Mouse (Mus musculus): ENCODE measurements around the gene Top2a. TPM values are rescaled to one million over a fixed set of nuclear protein-coding genes. Genes with fewer than 3 reads are reported as not detected.

Gene Top2a
- polyA plus RNA-seq, 1 experiment from 2014 or later, result 33.1 TPM

GRCm38 (mm10) chr11:98981289-98981996 is 42.5 kb downstream of the Top2a start:
- Histone ChIP-seq H3K36me3 (ENCODE audit: control insufficient read depth, insufficient read depth, low read length) (no peaks in the 10 kb centered on the region), H3K27me3 (replicated peaks; ENCODE audit: control insufficient read depth, insufficient read depth, low read length) (no peaks in the 10 kb centered on the region), H3K4me2 (ENCODE audit: low read length) (peak overlapping the region; percentile 77), H3K27ac (ENCODE audit: low read depth, low read length) (peak overlapping the region; percentile 92), H3K9ac (ENCODE audit: low read depth, low read length) (peak overlapping the region; percentile 85), H3K9me3 (ENCODE audit: control insufficient read depth, low read length) (no peaks in the 10 kb centered on the region), H3K4me3 (ENCODE audit: low read length) (peak overlapping the region; percentile 62), H3K4me1 (ENCODE audit: control insufficient read depth, insufficient read depth, low read depth, low read length) (peaks cover 3% of the 10 kb centered on the region; the same call in 1 of the 2 replicates)
- ATAC-seq, result peak; percentile 37; the same call in 1 of the 2 replicates
- 29% methylated on average over 20 of the region's 20 CpGs for WGBS

- WGBS, result 90% methylated on average over 4 of the region's 5 CpGs
- ATAC-seq, result no peak
- Histone ChIP-seq H3K36me3 (ENCODE audit: control insufficient read depth, insufficient read depth, low read length) (no peaks in the 10 kb centered on the region), H3K4me3 (ENCODE audit: low read length) (no peak overlapping the region), H3K9ac (ENCODE audit: low read depth, low read length) (no peak overlapping the region), H3K27ac (ENCODE audit: low read depth, low read length) (no peak overlapping the region), H3K27me3 (replicated peaks; ENCODE audit: control insufficient read depth, insufficient read depth, low read length) (no peaks in the 10 kb centered on the region), H3K4me2 (ENCODE audit: low read length) (no peak overlapping the region), H3K4me1 (ENCODE audit: control insufficient read depth, insufficient read depth, low read depth, low read length) (peaks cover 3% of the 10 kb centered on the region; the same call in 1 of the 2 replicates), H3K9me3 (ENCODE audit: control insufficient read depth, low read length) (no peaks in the 10 kb centered on the region)
Measured at GRCm38 (mm10) chr11:98979356-98979755, 44.6 kb downstream of the Top2a start.

- no peak overlapping the region for H3K9ac ChIP-seq (ENCODE audit: low read depth, low read length)
- WGBS, result 54% methylated on average over 15 of the region's 15 CpGs
- no peak overlapping the region for H3K27ac ChIP-seq (ENCODE audit: low read depth, low read length)
Measured at GRCm38 (mm10) chr11:98978526-98979148, 45.4 kb downstream of the Top2a start.

GRCm38 (mm10) chr11:98974871-98975719 is 48.9 kb downstream of the Top2a start:
- H3K4me2 ChIP-seq (ENCODE audit: low read length), result no peak overlapping the region
- no peaks in the 10 kb centered on the region for H3K9me3 ChIP-seq (ENCODE audit: control insufficient read depth, low read length)
- 0 out of 2 replicates have a peak, but pooled peaks cover 3% of the 10 kb centered on the region for H3K36me3 ChIP-seq (ENCODE audit: control insufficient read depth, insufficient read depth, low read length)
- no peak overlapping the region for H3K9ac ChIP-seq (ENCODE audit: low read depth, low read length)
- H3K27me3 ChIP-seq (replicated peaks; ENCODE audit: control insufficient read depth, insufficient read depth, low read length), result no peaks in the 10 kb centered on the region
- no peak overlapping the region for H3K27ac ChIP-seq (ENCODE audit: low read depth, low read length)
- no peak for ATAC-seq
- peaks cover 15% of the 10 kb centered on the region for H3K4me1 ChIP-seq (ENCODE audit: control insufficient read depth, insufficient read depth, low read depth, low read length)
- H3K4me3 ChIP-seq (ENCODE audit: low read length), result no peak overlapping the region
- WGBS, result 44% methylated on average over 5 of the region's 5 CpGs

More at GRCm38 (mm10) chr11:98978526-98979148, 45.4 kb downstream of the Top2a start:
- Histone ChIP-seq H3K9me3 (ENCODE audit: control insufficient read depth, low read length) (no peaks in the 10 kb centered on the region), H3K4me1 (ENCODE audit: control insufficient read depth, insufficient read depth, low read depth, low read length) (peaks cover 3% of the 10 kb centered on the region; the same call in 1 of the 2 replicates), H3K4me3 (ENCODE audit: low read length) (no peak overlapping the region), H3K36me3 (ENCODE audit: control insufficient read depth, insufficient read depth, low read length) (0 out of 2 replicates have a peak, but pooled peaks cover under 1% of the 10 kb centered on the region), H3K27me3 (replicated peaks; ENCODE audit: control insufficient read depth, insufficient read depth, low read length) (no peaks in the 10 kb centered on the region), H3K4me2 (ENCODE audit: low read length) (no peak overlapping the region)
- ATAC-seq, result no peak

- no peak overlapping the region for H3K9ac ChIP-seq (ENCODE audit: low read depth, low read length)
- H3K9me3 ChIP-seq (ENCODE audit: control insufficient read depth, low read length), result no peaks in the 10 kb centered on the region
- WGBS, result 78% methylated on average over 6 of the region's 6 CpGs
- 0 out of 2 replicates have a peak, but pooled peaks cover 3% of the 10 kb centered on the region for H3K36me3 ChIP-seq (ENCODE audit: control insufficient read depth, insufficient read depth, low read length)
- peaks cover 24% of the 10 kb centered on the region for H3K4me1 ChIP-seq (ENCODE audit: control insufficient read depth, insufficient read depth, low read depth, low read length)
- ATAC-seq, result no peak
- H3K27ac ChIP-seq (ENCODE audit: low read depth, low read length), result no peak overlapping the region
- no peaks in the 10 kb centered on the region for H3K27me3 ChIP-seq (replicated peaks; ENCODE audit: control insufficient read depth, insufficient read depth, low read length)
- H3K4me2 ChIP-seq (ENCODE audit: low read length), result no peak overlapping the region
- H3K4me3 ChIP-seq (ENCODE audit: low read length), result no peak overlapping the region
Measured at GRCm38 (mm10) chr11:98974213-98974612, 49.8 kb downstream of the Top2a start.

- no peak overlapping the region for H3K4me3 ChIP-seq (ENCODE audit: low read length)
- no peak overlapping the region for H3K4me2 ChIP-seq (ENCODE audit: low read length)
- H3K9me3 ChIP-seq (ENCODE audit: control insufficient read depth, low read length), result no peaks in the 10 kb centered on the region
- no peak for ATAC-seq
- H3K36me3 ChIP-seq (ENCODE audit: control insufficient read depth, insufficient read depth, low read length), result 0 out of 2 replicates have a peak, but pooled peaks cover 3% of the 10 kb centered on the region
- H3K9ac ChIP-seq (ENCODE audit: low read depth, low read length), result no peak overlapping the region
- no peak overlapping the region for H3K27ac ChIP-seq (ENCODE audit: low read depth, low read length)
- H3K27me3 ChIP-seq (replicated peaks; ENCODE audit: control insufficient read depth, insufficient read depth, low read length), result no peaks in the 10 kb centered on the region
- 85% methylated on average over 14 of the region's 14 CpGs for WGBS
- peaks cover 30% of the 10 kb centered on the region for H3K4me1 ChIP-seq (ENCODE audit: control insufficient read depth, insufficient read depth, low read depth, low read length)
Measured at GRCm38 (mm10) chr11:98973584-98973983, 50.4 kb downstream of the Top2a start.

GRCm38 (mm10) chr11:98972801-98973360 is 51.1 kb downstream of the Top2a start:
- 80% methylated on average over 9 of the region's 9 CpGs for WGBS
- no peak for ATAC-seq
- H3K27me3 ChIP-seq (replicated peaks; ENCODE audit: control insufficient read depth, insufficient read depth, low read length), result no peaks in the 10 kb centered on the region
- peaks cover 37% of the 10 kb centered on the region for H3K4me1 ChIP-seq (ENCODE audit: control insufficient read depth, insufficient read depth, low read depth, low read length)
- no peaks in the 10 kb centered on the region for H3K9me3 ChIP-seq (ENCODE audit: control insufficient read depth, low read length)
- H3K4me3 ChIP-seq (ENCODE audit: low read length), result no peak overlapping the region
- no peak overlapping the region for H3K27ac ChIP-seq (ENCODE audit: low read depth, low read length)
- H3K9ac ChIP-seq (ENCODE audit: low read depth, low read length), result no peak overlapping the region
- no peak overlapping the region for H3K4me2 ChIP-seq (ENCODE audit: low read length)
- H3K36me3 ChIP-seq (ENCODE audit: control insufficient read depth, insufficient read depth, low read length), result 0 out of 2 replicates have a peak, but pooled peaks cover 3% of the 10 kb centered on the region

GRCm38 (mm10) chr11:98972215-98972614 is 51.8 kb downstream of the Top2a start:
- Histone ChIP-seq H3K27me3 (replicated peaks; ENCODE audit: control insufficient read depth, insufficient read depth, low read length) (no peaks in the 10 kb centered on the region), H3K4me3 (ENCODE audit: low read length) (no peak overlapping the region), H3K4me1 (ENCODE audit: control insufficient read depth, insufficient read depth, low read depth, low read length) (peaks cover 44% of the 10 kb centered on the region), H3K4me2 (ENCODE audit: low read length) (no peak overlapping the region), H3K9me3 (ENCODE audit: control insufficient read depth, low read length) (no peaks in the 10 kb centered on the region), H3K9ac (ENCODE audit: low read depth, low read length) (no peak overlapping the region), H3K27ac (ENCODE audit: low read depth, low read length) (no peak overlapping the region), H3K36me3 (ENCODE audit: control insufficient read depth, insufficient read depth, low read length) (0 out of 2 replicates have a peak, but pooled peaks cover 3% of the 10 kb centered on the region)
- no peak for ATAC-seq
- WGBS, result 53% methylated on average over 9 of the region's 9 CpGs

Measured in hindbrain, embryonic 16.5 days (tissue).